9 mouse cellular contexts compared by ENCODE assay signal in the genomic region with DNA sequence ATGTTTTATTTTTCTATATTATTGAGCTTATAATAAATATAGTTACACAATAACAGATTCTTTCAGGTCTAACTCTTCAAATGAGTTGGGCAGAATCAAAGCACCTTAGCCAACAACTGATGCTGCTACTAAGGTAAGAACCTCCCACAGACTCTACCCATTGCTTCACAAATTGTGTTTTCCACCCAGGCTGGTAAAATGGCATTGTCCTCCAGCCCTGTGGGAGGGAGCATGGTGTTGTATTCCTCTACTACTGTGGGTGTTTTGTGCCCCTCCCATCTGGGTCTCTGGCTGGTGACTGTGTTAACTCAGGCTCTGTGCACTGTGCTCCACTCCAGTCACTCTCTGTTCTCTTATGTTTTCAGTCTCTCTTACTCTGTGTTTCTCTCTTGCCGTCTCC. TPM values are rescaled to one million over a fixed set of nuclear protein-coding genes. Genes with fewer than 3 reads are reported as not detected.
DNase-seq lines count a peak whose midpoint lies in the region; ATAC-seq and TF ChIP-seq lines count a peak whose summit lies in the region.
"Had no signal": no experiment of that assay in that cellular context is flagged by ENCODE, and none has a peak within 500 bp of the region (broad histone marks: within the 10 kb centered on the region; RNA-seq: fewer than 3 reads in every experiment).

No protein-coding gene starts in this region.

- ATAC-seq in neural tube, embryonic 12.5 days (ENCODE audit: low FRiP score, low read depth) = no peak
- ATAC-seq in limb, embryonic 14.5 days (ENCODE audit: low FRiP score, low read depth) = no peak
- no peak for ATAC-seq in neural tube, embryonic 15.5 days (ENCODE audit: low FRiP score)

- H3K36me3 ChIP-seq in heart, adult 2 months (ENCODE audit: control insufficient read depth, insufficient read depth, low read length) = peaks cover 8% of the 10 kb centered on the region
- H3K36me3 ChIP-seq in neural tube, embryonic 12.5 days = no peaks in the 10 kb centered on the region
- H3K36me3 ChIP-seq in limb, embryonic 14.5 days (ENCODE audit: control insufficient read depth, insufficient read depth, low read length) = peaks cover 11% of the 10 kb centered on the region
- H3K36me3 ChIP-seq in neural tube, embryonic 15.5 days = no peaks in the 10 kb centered on the region; the same call in 1 of the 2 replicates

- peak overlapping the region; percentile 64 for H3K4me2 ChIP-seq in neural tube, embryonic 12.5 days (replicated peaks)
- H3K4me2 ChIP-seq in limb, embryonic 14.5 days (replicated peaks; ENCODE audit: low read depth, low read length, severe bottlenecking) = peak overlapping the region; percentile 68
- peak overlapping the region; percentile 77 for H3K4me2 ChIP-seq in neural tube, embryonic 15.5 days

- peaks cover 4% of the 10 kb centered on the region for H3K79me2 ChIP-seq in heart, adult 2 months (replicated peaks; ENCODE audit: control insufficient read depth, insufficient read depth, low read length)

- no peak for TF ChIP-seq EP300 in heart, adult 2 months (IDR thresholded peaks at IDR 0.05; ENCODE audit: insufficient read depth, low read depth, low read length)

- TF ChIP-seq CTCF in heart, adult 2 months (IDR thresholded peaks at IDR 0.05) = no peak

- H3K27me3 ChIP-seq in heart, adult 2 months (ENCODE audit: control insufficient read depth, insufficient read depth, low read length) = no peaks in the 10 kb centered on the region
- H3K27me3 ChIP-seq in neural tube, embryonic 12.5 days (replicated peaks) = no peaks in the 10 kb centered on the region
- H3K27me3 ChIP-seq in limb, embryonic 14.5 days (ENCODE audit: control insufficient read depth, insufficient read depth, low read length) = no peaks in the 10 kb centered on the region
- no peaks in the 10 kb centered on the region for H3K27me3 ChIP-seq in neural tube, embryonic 15.5 days (replicated peaks)

- no peak overlapping the region for H3K27ac ChIP-seq in heart, adult 2 months
- H3K27ac ChIP-seq in neural tube, embryonic 12.5 days = no peak overlapping the region
- H3K27ac ChIP-seq in limb, embryonic 14.5 days (replicated peaks; ENCODE audit: low read depth, low read length) = no peak overlapping the region
- H3K27ac ChIP-seq in neural tube, embryonic 15.5 days (replicated peaks) = no peak overlapping the region

- H3K4me3 ChIP-seq in heart, adult 2 months = no peak overlapping the region
- no peak overlapping the region for H3K4me3 ChIP-seq in neural tube, embryonic 12.5 days
- H3K4me3 ChIP-seq in limb, embryonic 14.5 days (replicated peaks; ENCODE audit: low read length) = no peak overlapping the region
- 0 out of 2 replicates have a peak overlapping the region, but pooled peaks have one; percentile 98 for H3K4me3 ChIP-seq in neural tube, embryonic 15.5 days (replicated peaks)

- H3K9me3 ChIP-seq in neural tube, embryonic 12.5 days = no peaks in the 10 kb centered on the region
- no peaks in the 10 kb centered on the region for H3K9me3 ChIP-seq in limb, embryonic 14.5 days (ENCODE audit: control insufficient read depth, low read length)
- no peaks in the 10 kb centered on the region for H3K9me3 ChIP-seq in neural tube, embryonic 15.5 days (replicated peaks)

- intact Hi-C loops in heart, adult 2 months (cut with DNase I) = no loop called here
- intact Hi-C loops in left cerebral cortex, postnatal 4 days (cut with DNase I) = no loop called here

- 48% methylated on average over 1 of the region's 1 CpGs for WGBS in heart, adult 2 months
- WGBS in neural tube, embryonic 12.5 days = 54% methylated on average over 1 of the region's 1 CpGs
- 76% methylated on average over 1 of the region's 1 CpGs for WGBS in limb, embryonic 14.5 days
- 33% methylated on average over 1 of the region's 1 CpGs for WGBS in neural tube, embryonic 15.5 days

- no peak for TF ChIP-seq POLR2A in heart, adult 2 months (IDR thresholded peaks at IDR 0.05; ENCODE audit: insufficient read depth, low read depth, low read length)
- TF ChIP-seq POLR2A in limb, embryonic 14.5 days (IDR thresholded peaks at IDR 0.05; ENCODE audit: borderline replicate concordance, extremely low read depth, insufficient read depth, insufficient read length) = no peak

- no peak overlapping the region for H3K9ac ChIP-seq in heart, adult 2 months (ENCODE audit: low read depth, low read length)
- 0 out of 2 replicates have a peak overlapping the region, but pooled peaks have one; percentile 22 for H3K9ac ChIP-seq in neural tube, embryonic 12.5 days
- H3K9ac ChIP-seq in limb, embryonic 14.5 days (ENCODE audit: low read depth, low read length, severe bottlenecking) = no peak overlapping the region
- no peak overlapping the region for H3K9ac ChIP-seq in neural tube, embryonic 15.5 days (replicated peaks)

- peaks cover 8% of the 10 kb centered on the region for H3K4me1 ChIP-seq in heart, adult 2 months (ENCODE audit: control insufficient read depth, insufficient read depth, low read length)
- H3K4me1 ChIP-seq in neural tube, embryonic 12.5 days = peaks cover 17% of the 10 kb centered on the region
- peaks cover 14% of the 10 kb centered on the region for H3K4me1 ChIP-seq in limb, embryonic 14.5 days (ENCODE audit: control insufficient read depth, insufficient read depth, low read length)
- H3K4me1 ChIP-seq in neural tube, embryonic 15.5 days = peaks cover 25% of the 10 kb centered on the region

- DNase-seq in heart, adult 11 months = peak; percentile 71
- no peak for DNase-seq in heart, adult 2 months
- no peak for DNase-seq in neural tube, embryonic 10.5 days (ENCODE audit: extremely low spot score, low spot score)
- DNase-seq in limb, embryonic 14.5 days (ENCODE audit: low spot score) = no peak
- DNase-seq in cerebellum, adult 11-12 months = no peak
- DNase-seq in left cerebral cortex, postnatal 4 days = no peak
- DNase-seq: thymus, adult 18-20 months had no signal

RNA-seq across cellular contexts. Expression of a gene that starts 2.4 kb away (rescaled TPM):
- 10 to 100 TPM; 38.2 to 42.3 TPM for total RNA-seq in heart, adult 2 months (2021)
- 18.8 and 42.9 TPM in 2 replicates for polyA plus RNA-seq in heart, adult 2 months (2012; rRNA removed)
- 124 and 128 TPM in 2 replicates for polyA plus RNA-seq in neural tube, embryonic 12.5 days (2016; fragmentation: Nextera tagmentation; extraction: Ambion mirVana)
- polyA plus RNA-seq in limb, embryonic 14.5 days (2012; rRNA removed) = 53.2 and 56.0 TPM in 2 replicates
- polyA plus RNA-seq in limb, embryonic 14.5 days (2014; fragmentation: Nextera tagmentation; extraction: Ambion mirVana) = 44.3 and 48.4 TPM in 2 replicates
- polyA plus RNA-seq in neural tube, embryonic 15.5 days (2015; fragmentation: Nextera tagmentation; extraction: Ambion mirVana) = 92.8 and 94.8 TPM in 2 replicates
- total RNA-seq in left cerebral cortex, postnatal 4 days (2021) = 10 to 100 TPM; 44.0 to 44.8 TPM

RNA-seq across cellular contexts. Expression of a gene that starts 2.5 kb away (rescaled TPM):
- total RNA-seq in heart, adult 2 months (2021) = under 1 TPM; 0.73 to 0.82 TPM
- polyA plus RNA-seq in heart, adult 2 months (2012; rRNA removed) = 0.47 TPM in 2 replicates
- polyA plus RNA-seq in neural tube, embryonic 12.5 days (2016; fragmentation: Nextera tagmentation; extraction: Ambion mirVana) = 49.3 and 50.9 TPM in 2 replicates
- 30.4 and 33.3 TPM in 2 replicates for polyA plus RNA-seq in limb, embryonic 14.5 days (2012; rRNA removed)
- 45.5 and 48.6 TPM in 2 replicates for polyA plus RNA-seq in limb, embryonic 14.5 days (2014; fragmentation: Nextera tagmentation; extraction: Ambion mirVana)
- 14.0 and 22.5 TPM in 2 replicates for polyA plus RNA-seq in neural tube, embryonic 15.5 days (2015; fragmentation: Nextera tagmentation; extraction: Ambion mirVana)
- 1 to 10 TPM; 4.4 to 5.2 TPM for total RNA-seq in left cerebral cortex, postnatal 4 days (2021)

RNA-seq across cellular contexts. Expression of a gene that starts 49.4 kb away (rescaled TPM):
- 1 to 10 TPM; 1.5 to 3.1 TPM for total RNA-seq in heart, adult 2 months (2021)
- not detected in 2 replicates for polyA plus RNA-seq in heart, adult 2 months (2012; rRNA removed)
- 1.7 TPM in 1 of 2 replicates, not detected in the other for polyA plus RNA-seq in neural tube, embryonic 12.5 days (2016; fragmentation: Nextera tagmentation; extraction: Ambion mirVana)
- 2.1 and 5.4 TPM in 2 replicates for polyA plus RNA-seq in limb, embryonic 14.5 days (2012; rRNA removed)
- polyA plus RNA-seq in limb, embryonic 14.5 days (2014; fragmentation: Nextera tagmentation; extraction: Ambion mirVana) = 3.7 and 4.2 TPM in 2 replicates
- 0.64 TPM in 1 of 2 replicates, not detected in the other for polyA plus RNA-seq in neural tube, embryonic 15.5 days (2015; fragmentation: Nextera tagmentation; extraction: Ambion mirVana)
- total RNA-seq in left cerebral cortex, postnatal 4 days (2021) = 1 to 10 TPM in 1 of 2 experiments, not detected in 1; 2.5 TPM

RNA-seq across cellular contexts. Expression of a gene that starts 55.7 kb away (rescaled TPM):
- total RNA-seq in heart, adult 2 months (2021) = 1 to 10 TPM; 6.5 to 7.2 TPM
- polyA plus RNA-seq in heart, adult 2 months (2012; rRNA removed) = 1.8 and 4.0 TPM in 2 replicates
- 19.1 and 19.8 TPM in 2 replicates for polyA plus RNA-seq in neural tube, embryonic 12.5 days (2016; fragmentation: Nextera tagmentation; extraction: Ambion mirVana)
- polyA plus RNA-seq in limb, embryonic 14.5 days (2012; rRNA removed) = 7.2 and 9.8 TPM in 2 replicates
- 14.5 and 17.7 TPM in 2 replicates for polyA plus RNA-seq in limb, embryonic 14.5 days (2014; fragmentation: Nextera tagmentation; extraction: Ambion mirVana)
- polyA plus RNA-seq in neural tube, embryonic 15.5 days (2015; fragmentation: Nextera tagmentation; extraction: Ambion mirVana) = 17.6 and 18.0 TPM in 2 replicates
- 10 to 100 TPM; 14.6 to 15.0 TPM for total RNA-seq in left cerebral cortex, postnatal 4 days (2021)

RNA-seq across cellular contexts. Expression of a gene that starts 56.1 kb away (rescaled TPM):
- total RNA-seq in heart, adult 2 months (2021) = 10 to 100 TPM in 1 of 2 experiments, 1 to 10 TPM in 1; 9.8 to 10.5 TPM
- polyA plus RNA-seq in heart, adult 2 months (2012; rRNA removed) = 3.0 and 5.5 TPM in 2 replicates
- polyA plus RNA-seq in neural tube, embryonic 12.5 days (2016; fragmentation: Nextera tagmentation; extraction: Ambion mirVana) = 32.1 and 34.9 TPM in 2 replicates
- 24.3 and 30.7 TPM in 2 replicates for polyA plus RNA-seq in limb, embryonic 14.5 days (2012; rRNA removed)
- 37.6 and 47.4 TPM in 2 replicates for polyA plus RNA-seq in limb, embryonic 14.5 days (2014; fragmentation: Nextera tagmentation; extraction: Ambion mirVana)
- 17.5 and 20.4 TPM in 2 replicates for polyA plus RNA-seq in neural tube, embryonic 15.5 days (2015; fragmentation: Nextera tagmentation; extraction: Ambion mirVana)
- total RNA-seq in left cerebral cortex, postnatal 4 days (2021) = 10 to 100 TPM; 38.7 to 39.7 TPM

Comparison
In these comparisons a context has a peak if more than half of its experiments do, and no peak if none do; other contexts are left out.
1. RNA of a gene that starts 2.5 kb away (polyA plus RNA-seq): 49.3 to 50.9 TPM in neural tube, embryonic 12.5 days, 30.4 to 48.6 TPM in limb, embryonic 14.5 days and 14.0 to 22.5 TPM in neural tube, embryonic 15.5 days; 0.47 TPM in heart, adult 2 months; every median in the first group is over 10 times any median in the second.
2. Peak in every context shown above with its lines, with median percentiles within 50 percentile points of each other: H3K4me2 ChIP-seq.